Mouse (Mus musculus): Measurements from ENCODE around the gene Fen1. TPM values are rescaled to one million over a fixed set of nuclear protein-coding genes. Genes with fewer than 3 reads are reported as not detected.

Gene Fen1
- 10 to 100 TPM in 1 of 2 experiments, 1 to 10 TPM in 1; 8.6 to 10.9 TPM for total RNA-seq (2021)
- 4.6 and 7.0 TPM in 2 replicates for polyA plus RNA-seq (2012; rRNA removed)
- long read RNA-seq, transcript Fen1-201 (2 exons, 2,341 nt) = major isoform, 22 of 29 reads
- long read RNA-seq, partial matches to known transcripts = 0 of 29 reads
- long read RNA-seq, other reads (novel, unspliced or antisense) = 2 of 29 reads

GRCm38 (mm10) chr19:10203848-10204615 lies at the start of gene Fen1, which contains the start of gene Tmem258:
Gene Fen1 (minus strand): TSS chr19:10204169.
Gene Tmem258 (plus strand): TSS chr19:10204014.
- peak; percentile 90 for DNase-seq

GRCm38 (mm10) chr19:10248128-10248527 lies 44.2 kb upstream of the Fen1 start:
- no peak for DNase-seq

GRCm38 (mm10) chr19:10247165-10247564 lies 43.2 kb upstream of the Fen1 start:
- DNase-seq = no peak

GRCm38 (mm10) chr19:10244183-10244582 lies 40.2 kb upstream of the Fen1 start:
- DNase-seq = peak; percentile 55

GRCm38 (mm10) chr19:10242916-10243315 lies 38.9 kb upstream of the Fen1 start:
- no peak for DNase-seq

- peak; percentile 87 for DNase-seq
Observed at GRCm38 (mm10) chr19:10240654-10241305, 36.8 kb upstream of the Fen1 start, which contains the start of gene Myrf. Gene Myrf (minus strand): TSS chr19:10240748.

- no peak for DNase-seq
Observed at GRCm38 (mm10) chr19:10239975-10240653, 36.1 kb upstream of the Fen1 start.

- no peak for DNase-seq
Observed at GRCm38 (mm10) chr19:10239419-10239818, 35.5 kb upstream of the Fen1 start.

GRCm38 (mm10) chr19:10238477-10238876 lies 34.5 kb upstream of the Fen1 start:
- DNase-seq = no peak

- no peak for DNase-seq
Observed at GRCm38 (mm10) chr19:10235784-10236565, 32.0 kb upstream of the Fen1 start.

GRCm38 (mm10) chr19:10232327-10233017 lies 28.5 kb upstream of the Fen1 start:
- no peak for DNase-seq

- DNase-seq = no peak
Observed at GRCm38 (mm10) chr19:10231871-10232270, 27.9 kb upstream of the Fen1 start.

- DNase-seq = no peak
Observed at GRCm38 (mm10) chr19:10231016-10231415, 27.0 kb upstream of the Fen1 start.

GRCm38 (mm10) chr19:10225767-10226166 lies 21.8 kb upstream of the Fen1 start:
- no peak for DNase-seq

GRCm38 (mm10) chr19:10224637-10225453 lies 20.9 kb upstream of the Fen1 start:
- DNase-seq = no peak

- no peak for DNase-seq
Observed at GRCm38 (mm10) chr19:10223561-10223960, 19.6 kb upstream of the Fen1 start.

GRCm38 (mm10) chr19:10222656-10223055 lies 18.7 kb upstream of the Fen1 start:
- DNase-seq = no peak

- no peak for DNase-seq
Observed at GRCm38 (mm10) chr19:10221585-10221984, 17.6 kb upstream of the Fen1 start.

GRCm38 (mm10) chr19:10219593-10219992 lies 15.6 kb upstream of the Fen1 start:
- DNase-seq = no peak

- no peak for DNase-seq
Observed at GRCm38 (mm10) chr19:10219108-10219507, 15.1 kb upstream of the Fen1 start.
